Mouse (Mus musculus): ENCODE data around the gene Gabpb1. TPM values are rescaled to one million over a fixed set of nuclear protein-coding genes. Genes with fewer than 3 reads are reported as not detected.
"Not testable (repeated sequence)": the region's sequence is repeated elsewhere in the genome, so short reads cannot be mapped to it uniquely, and the experiment has no call there.

The Gabpb1 gene
- polyA plus RNA-seq, 1 experiment from 2014 or later: 65.3 TPM

DNA sequence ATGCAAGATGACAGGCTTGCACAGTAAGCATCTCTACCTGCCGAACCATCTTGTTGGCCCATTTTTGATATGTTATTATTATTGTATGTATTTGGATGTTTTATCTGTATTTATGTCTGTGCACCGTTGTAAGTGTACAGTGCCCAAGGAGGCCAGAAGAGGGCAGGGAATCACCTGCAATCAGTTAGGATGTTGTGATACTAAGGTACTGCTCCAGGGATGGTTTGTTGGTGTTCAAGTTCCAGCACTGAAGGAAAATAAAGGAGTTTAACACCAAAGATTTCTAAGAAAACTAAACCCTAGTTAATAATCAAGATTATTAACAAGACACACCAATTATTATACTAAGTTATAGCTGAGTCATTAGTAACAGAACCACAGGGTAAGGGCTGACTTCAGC, 43.0 kb downstream of the Gabpb1 start:
- no peak overlapping the region for H3K4me2 ChIP-seq (replicated peaks)
- WGBS: 96% methylated on average over 2 of the region's 2 CpGs
- H3K27me3 ChIP-seq: no peaks in the 10 kb centered on the region
- no peak overlapping the region for H3K27ac ChIP-seq
- H3K9me3 ChIP-seq (replicated peaks): no peaks in the 10 kb centered on the region
- no peak overlapping the region for H3K4me3 ChIP-seq
- peaks cover 36% of the 10 kb centered on the region for H3K36me3 ChIP-seq
- H3K9ac ChIP-seq: no peak overlapping the region
- ATAC-seq (ENCODE audit: low FRiP score): no peak
- no peaks in the 10 kb centered on the region for H3K4me1 ChIP-seq

DNA sequence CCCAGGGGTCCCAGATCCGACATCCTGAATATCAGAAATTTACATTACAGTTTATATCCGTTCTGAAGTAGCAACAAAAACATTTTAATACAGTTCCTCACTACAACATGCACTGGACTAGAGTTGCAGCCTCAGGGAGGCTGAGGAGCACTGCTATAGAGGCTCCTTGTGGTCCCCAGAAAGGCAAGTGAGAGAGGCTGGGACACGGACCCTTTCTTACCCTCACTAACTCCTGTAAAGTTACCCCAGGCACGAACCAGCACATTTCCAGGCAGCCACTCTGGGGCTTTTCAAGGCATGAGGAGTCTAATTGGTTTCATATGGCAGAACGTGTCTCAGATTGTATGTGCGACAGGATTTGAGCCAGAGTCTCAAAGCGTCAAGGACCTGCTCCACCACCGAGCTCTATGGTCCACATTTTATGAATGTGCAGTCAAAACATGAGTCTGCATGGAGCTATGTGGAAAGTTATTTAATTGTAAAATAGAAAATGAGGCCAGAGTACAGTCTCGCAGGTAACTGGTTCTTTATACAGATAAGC, 47.6 kb downstream of the Gabpb1 start:
- H3K4me1 ChIP-seq: no peaks in the 10 kb centered on the region
- H3K9me3 ChIP-seq (replicated peaks): no peaks in the 10 kb centered on the region
- ATAC-seq (ENCODE audit: low FRiP score): no peak
- H3K27me3 ChIP-seq: no peaks in the 10 kb centered on the region
- H3K4me3 ChIP-seq: no peak overlapping the region
- no peak overlapping the region for H3K4me2 ChIP-seq (replicated peaks)
- 74% methylated on average over 9 of the region's 9 CpGs for WGBS
- no peak overlapping the region for H3K27ac ChIP-seq
- peaks cover 20% of the 10 kb centered on the region for H3K36me3 ChIP-seq
- no peak overlapping the region for H3K9ac ChIP-seq

DNA sequence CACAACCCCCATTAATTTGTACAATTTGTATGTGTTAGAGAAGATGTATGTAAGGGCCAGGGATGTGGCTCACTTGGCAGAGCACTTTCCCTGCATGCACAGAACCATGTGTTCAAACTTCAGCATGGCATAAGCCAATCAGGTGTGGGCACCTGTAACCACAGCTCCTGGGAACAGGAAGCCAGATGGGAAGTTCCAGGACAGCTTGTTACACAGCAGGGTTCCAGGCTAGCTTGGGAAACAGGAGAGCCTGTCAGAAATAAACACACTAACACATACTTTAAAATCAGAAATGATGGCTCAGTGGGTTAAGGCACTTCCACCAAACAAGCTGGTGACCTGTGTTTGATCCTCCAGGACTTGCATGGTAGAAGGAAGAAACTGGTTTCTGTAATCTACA, 53.0 kb downstream of the Gabpb1 start:
- Histone ChIP-seq H3K4me3 (no peak overlapping the region), H3K9me3 (replicated peaks) (no peaks in the 10 kb centered on the region), H3K9ac (no peak overlapping the region), H3K27ac (no peak overlapping the region), H3K36me3 (no peaks in the 10 kb centered on the region), H3K27me3 (no peaks in the 10 kb centered on the region), H3K4me1 (no peaks in the 10 kb centered on the region), H3K4me2 (replicated peaks) (no peak overlapping the region)
- no peak for ATAC-seq (ENCODE audit: low FRiP score)

DNA sequence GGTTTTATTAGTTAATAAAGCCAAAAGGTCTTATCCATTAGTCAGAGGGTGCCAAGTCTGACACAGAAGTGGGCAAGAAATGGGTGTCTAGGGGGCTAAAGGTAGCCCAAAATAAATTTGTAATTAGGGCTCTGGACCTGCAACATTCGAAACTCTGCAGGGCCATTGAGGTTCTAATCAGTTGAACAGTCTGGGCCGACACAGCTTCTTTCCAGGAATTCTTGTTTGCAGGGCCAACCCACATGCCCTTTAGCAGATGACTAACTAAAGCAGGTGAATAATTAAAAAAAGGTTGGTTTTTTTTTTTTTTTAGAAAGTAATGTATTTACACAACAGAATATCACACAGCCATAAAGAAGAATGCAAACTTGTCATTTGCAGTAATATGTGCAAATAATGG, 53.7 kb downstream of the Gabpb1 start:
- no peaks in the 10 kb centered on the region for H3K4me1 ChIP-seq
- WGBS: 82% methylated on average over 2 of the region's 2 CpGs

DNA sequence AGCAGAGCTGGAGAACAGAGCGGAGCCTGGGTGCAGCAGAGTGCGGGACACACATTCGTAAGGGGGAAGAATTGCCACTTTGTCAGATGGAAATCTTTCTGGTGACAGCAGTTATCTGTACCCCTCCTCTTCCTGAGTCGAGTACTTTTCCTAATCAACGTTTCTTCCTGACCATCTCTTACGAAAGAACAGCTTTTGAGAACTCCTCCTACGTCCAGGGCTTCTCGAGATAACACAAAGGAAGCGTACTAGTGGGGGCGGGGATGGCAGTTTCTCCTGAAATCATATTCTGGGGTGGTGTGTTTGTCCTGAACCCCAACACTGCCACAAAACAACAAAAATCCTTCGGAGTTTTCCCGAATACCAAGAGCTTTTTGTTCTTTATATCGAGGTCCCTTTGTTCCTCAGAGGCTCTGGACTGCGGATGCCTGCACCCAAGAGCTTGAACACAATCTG, 56.9 kb downstream of the Gabpb1 start, which contains the start of gene Hdc:
TSS of gene Hdc (minus strand) at position 51 of the 456 bp plus-strand sequence.
- 67% methylated on average over 14 of the region's 14 CpGs for WGBS
- no peak within 1 kb of the TSS for H3K4me2 ChIP-seq (replicated peaks)

More for the DNA sequence above, 53.7 kb downstream of the Gabpb1 start:
- Histone ChIP-seq H3K9me3 (replicated peaks) (no peaks in the 10 kb centered on the region), H3K36me3 (no peaks in the 10 kb centered on the region), H3K27ac (no peak overlapping the region), H3K4me3 (no peak overlapping the region), H3K27me3 (no peaks in the 10 kb centered on the region), H3K4me2 (replicated peaks) (no peak overlapping the region), H3K9ac (no peak overlapping the region)
- no peak for ATAC-seq (ENCODE audit: low FRiP score)

DNA sequence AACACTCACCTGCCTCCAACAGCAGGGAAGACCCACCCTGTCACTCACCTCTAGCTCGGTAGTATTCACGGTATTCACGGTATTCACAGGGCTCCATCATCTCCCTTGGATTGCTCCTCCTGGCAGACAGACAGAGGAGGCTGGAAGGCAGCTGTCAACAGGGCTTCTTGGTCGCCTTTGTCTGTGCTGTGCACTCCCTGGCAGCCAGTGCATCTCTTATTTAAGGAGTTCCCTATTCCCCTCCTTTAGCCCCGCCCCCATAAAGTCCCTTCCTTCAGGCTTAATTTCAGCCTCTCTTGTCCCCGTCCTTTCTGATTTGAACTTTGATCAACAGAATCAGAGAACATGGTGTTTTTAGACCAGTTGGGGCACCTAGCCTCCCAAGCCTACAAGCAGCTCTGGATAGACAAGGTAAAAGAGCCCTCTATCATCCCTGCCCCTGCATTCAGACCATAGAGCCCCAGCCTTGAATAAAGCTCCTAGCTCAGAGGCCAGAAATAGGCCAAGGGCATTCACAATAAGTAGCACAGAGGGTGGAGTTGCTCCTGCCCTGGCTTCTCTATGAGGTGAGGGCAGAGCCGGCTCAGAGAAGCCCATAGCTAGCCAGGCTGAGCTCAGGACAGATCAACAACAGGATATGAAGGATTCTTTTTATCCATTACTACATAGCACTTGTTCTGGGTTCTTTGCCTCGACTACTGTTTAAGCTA, 57.5 kb downstream of the Gabpb1 start:
- H3K4me3 ChIP-seq: no peak overlapping the region
- no peaks in the 10 kb centered on the region for H3K9me3 ChIP-seq (replicated peaks)
- H3K27me3 ChIP-seq: no peaks in the 10 kb centered on the region
- ATAC-seq (ENCODE audit: low FRiP score): no peak
- no peaks in the 10 kb centered on the region for H3K36me3 ChIP-seq
- no peaks in the 10 kb centered on the region for H3K4me1 ChIP-seq
- no peak overlapping the region for H3K4me2 ChIP-seq (replicated peaks)
- H3K9ac ChIP-seq: no peak overlapping the region
- H3K27ac ChIP-seq: no peak overlapping the region
- WGBS: 22% methylated on average over 8 of the region's 8 CpGs

More for the DNA sequence above, 56.9 kb downstream of the Gabpb1 start, which contains the start of gene Hdc:
- Histone ChIP-seq H3K9ac (no peak within 1 kb of the TSS), H3K4me1 (no peaks in the 10 kb centered on the region), H3K27me3 (no peaks in the 10 kb centered on the region), H3K9me3 (replicated peaks) (no peaks in the 10 kb centered on the region), H3K36me3 (no peaks in the 10 kb centered on the region), H3K27ac (no peak within 1 kb of the TSS), H3K4me3 (no peak within 1 kb of the TSS)
- ATAC-seq (ENCODE audit: low FRiP score): no peak

DNA sequence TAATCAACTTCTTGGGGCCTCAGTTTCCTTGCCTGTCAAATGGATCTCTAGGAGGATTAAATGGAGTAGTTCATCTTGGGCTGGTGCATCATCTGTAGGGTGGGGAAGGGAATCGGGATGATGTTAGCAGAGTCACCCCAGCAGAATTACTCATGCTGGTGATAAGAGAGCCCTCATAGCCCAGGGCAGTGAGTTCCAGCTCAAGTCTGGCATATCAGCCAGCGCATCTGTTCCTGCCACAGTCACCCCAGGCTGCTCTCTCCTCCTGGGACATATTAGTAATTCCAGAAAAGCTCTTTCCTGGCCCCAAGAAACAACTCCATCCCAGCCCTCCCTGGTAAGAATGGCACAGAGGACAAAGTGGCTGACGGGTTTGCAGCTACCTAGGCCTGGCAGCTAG, 60.8 kb downstream of the Gabpb1 start:
- no peaks in the 10 kb centered on the region for H3K36me3 ChIP-seq
- ATAC-seq (ENCODE audit: low FRiP score): no peak
- H3K27ac ChIP-seq: no peak overlapping the region
- no peaks in the 10 kb centered on the region for H3K27me3 ChIP-seq
- H3K4me2 ChIP-seq (replicated peaks): no peak overlapping the region
- H3K4me1 ChIP-seq: no peaks in the 10 kb centered on the region
- H3K4me3 ChIP-seq: no peak overlapping the region
- H3K9me3 ChIP-seq (replicated peaks): no peaks in the 10 kb centered on the region
- no peak overlapping the region for H3K9ac ChIP-seq
- 91% methylated on average over 3 of the region's 3 CpGs for WGBS

DNA sequence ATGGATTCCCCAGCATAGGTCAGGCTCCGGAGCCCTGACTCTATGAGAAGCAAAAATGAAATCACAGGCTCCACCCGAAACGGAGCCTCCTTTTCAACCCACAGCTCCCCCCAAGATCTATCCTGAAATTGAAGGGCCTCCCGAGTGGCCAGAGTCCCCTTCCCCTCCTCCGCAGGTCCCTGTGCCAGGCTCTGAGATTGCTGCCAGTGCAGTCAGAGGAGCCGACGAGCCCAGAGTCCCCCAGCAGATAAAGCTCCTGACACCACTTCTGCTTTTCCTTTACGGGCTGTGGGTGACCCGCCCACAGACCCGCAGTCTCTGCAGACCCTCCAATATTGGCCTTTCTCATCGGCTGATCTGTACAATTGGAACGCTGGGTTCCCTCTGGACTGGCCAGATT, 66.5 kb downstream of the Gabpb1 start:
- ATAC-seq (ENCODE audit: low FRiP score); H3K27me3 ChIP-seq; H3K4me1 ChIP-seq; H3K9me3 ChIP-seq (replicated peaks); H3K9ac ChIP-seq; H3K4me3 ChIP-seq; H3K27ac ChIP-seq; H3K36me3 ChIP-seq; H3K4me2 ChIP-seq (replicated peaks): not testable (repeated sequence)
- WGBS: 82% methylated on average over 12 of the region's 12 CpGs

DNA sequence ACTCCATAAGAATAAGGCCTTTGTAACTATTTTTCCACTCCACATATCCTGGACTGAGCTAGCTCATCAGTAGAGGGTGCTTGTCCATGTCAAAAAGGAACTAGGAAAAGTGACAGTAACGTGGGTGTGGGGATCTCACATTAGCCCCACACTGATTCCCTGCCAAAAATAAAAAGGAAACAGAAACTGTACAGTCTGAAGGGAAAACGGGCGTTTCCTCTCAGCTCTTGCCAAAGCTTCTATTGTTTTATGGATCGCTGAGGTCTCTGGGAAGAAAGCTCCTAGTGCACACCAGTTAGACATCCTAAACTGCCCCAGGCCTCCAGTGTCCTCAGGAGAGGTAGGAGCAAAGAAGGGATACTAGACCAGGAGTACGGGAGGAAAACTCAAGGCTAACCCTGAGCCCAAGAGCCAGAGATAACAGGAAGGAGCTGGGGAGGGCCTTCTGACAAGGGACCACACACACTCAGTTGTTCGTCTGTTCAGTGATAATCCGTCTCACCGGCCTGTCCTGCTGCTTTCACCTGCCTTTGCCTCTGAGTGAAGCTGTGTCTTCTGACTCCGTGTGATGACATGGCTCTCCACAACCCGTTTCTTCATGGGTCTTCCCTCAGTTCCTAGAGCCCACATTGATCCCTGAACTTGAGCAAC, 68.5 kb downstream of the Gabpb1 start:
- no peak for ATAC-seq (ENCODE audit: low FRiP score)
- H3K4me3 ChIP-seq: no peak overlapping the region
- no peaks in the 10 kb centered on the region for H3K4me1 ChIP-seq
- H3K36me3 ChIP-seq: no peaks in the 10 kb centered on the region
- no peak overlapping the region for H3K9ac ChIP-seq
- no peak overlapping the region for H3K4me2 ChIP-seq (replicated peaks)
- H3K27ac ChIP-seq: no peak overlapping the region
- H3K27me3 ChIP-seq: no peaks in the 10 kb centered on the region
- no peaks in the 10 kb centered on the region for H3K9me3 ChIP-seq (replicated peaks)
- 78% methylated on average over 10 of the region's 10 CpGs for WGBS

DNA sequence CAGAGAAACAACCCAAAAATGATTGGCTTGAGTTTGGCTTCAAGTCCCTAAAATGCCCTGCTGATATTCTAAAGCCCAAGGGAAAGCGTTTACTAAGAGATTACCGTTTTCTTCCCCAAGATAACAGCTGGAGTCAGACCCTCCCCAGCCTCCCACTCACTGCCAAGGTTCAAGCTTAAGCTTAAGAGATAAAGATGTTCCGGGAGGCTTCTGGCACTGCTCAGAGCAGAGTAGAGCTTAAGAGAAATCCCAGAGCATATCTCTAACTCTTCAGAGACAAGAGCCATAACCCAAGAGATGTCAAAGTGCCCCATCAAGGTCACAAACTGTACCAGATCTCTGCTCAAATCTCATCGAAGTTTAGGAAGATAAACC, 69.5 kb downstream of the Gabpb1 start:
- Histone ChIP-seq H3K4me3 (no peak overlapping the region), H3K27ac (no peak overlapping the region), H3K4me1 (no peaks in the 10 kb centered on the region), H3K27me3 (no peaks in the 10 kb centered on the region), H3K4me2 (replicated peaks) (no peak overlapping the region), H3K36me3 (no peaks in the 10 kb centered on the region), H3K9me3 (replicated peaks) (no peaks in the 10 kb centered on the region), H3K9ac (no peak overlapping the region)
- no peak for ATAC-seq (ENCODE audit: low FRiP score)
- WGBS: 78% methylated on average over 4 of the region's 4 CpGs

DNA sequence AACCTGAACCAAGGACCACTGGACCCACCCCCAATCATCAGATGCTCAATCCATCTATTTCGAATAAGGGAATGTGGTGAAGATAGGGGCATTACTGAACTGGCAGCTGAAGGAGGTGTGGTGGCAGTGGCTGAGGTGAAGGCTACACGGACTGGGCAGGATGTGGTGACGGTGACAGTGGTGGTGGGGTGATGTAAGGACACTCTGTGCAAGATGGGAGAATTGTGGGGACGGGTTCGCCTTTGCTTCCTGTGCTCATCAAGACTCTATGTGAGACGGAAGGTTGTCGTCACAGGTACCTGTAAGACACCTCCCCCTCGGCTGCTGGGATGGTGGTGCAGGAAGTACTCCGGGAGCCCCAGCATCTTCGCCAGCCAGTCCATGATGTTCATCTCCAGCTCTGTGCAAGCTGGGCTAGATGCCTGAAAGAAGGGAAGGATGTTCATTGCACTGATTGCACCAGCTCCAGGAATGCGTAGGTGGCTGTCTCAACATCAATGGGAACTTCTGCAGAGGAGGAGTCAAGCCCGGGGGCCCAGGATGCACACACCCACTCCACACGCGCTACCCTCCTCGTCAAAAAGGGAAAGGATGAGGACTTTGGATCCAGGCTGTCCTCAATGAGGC, 70.0 kb downstream of the Gabpb1 start:
- Histone ChIP-seq H3K36me3 (no peaks in the 10 kb centered on the region), H3K4me1 (no peaks in the 10 kb centered on the region), H3K9me3 (replicated peaks) (no peaks in the 10 kb centered on the region), H3K4me2 (replicated peaks) (no peak overlapping the region), H3K27me3 (no peaks in the 10 kb centered on the region), H3K4me3 (no peak overlapping the region), H3K9ac (no peak overlapping the region), H3K27ac (no peak overlapping the region)
- ATAC-seq (ENCODE audit: low FRiP score): no peak
- WGBS: 89% methylated on average over 15 of the region's 15 CpGs

DNA sequence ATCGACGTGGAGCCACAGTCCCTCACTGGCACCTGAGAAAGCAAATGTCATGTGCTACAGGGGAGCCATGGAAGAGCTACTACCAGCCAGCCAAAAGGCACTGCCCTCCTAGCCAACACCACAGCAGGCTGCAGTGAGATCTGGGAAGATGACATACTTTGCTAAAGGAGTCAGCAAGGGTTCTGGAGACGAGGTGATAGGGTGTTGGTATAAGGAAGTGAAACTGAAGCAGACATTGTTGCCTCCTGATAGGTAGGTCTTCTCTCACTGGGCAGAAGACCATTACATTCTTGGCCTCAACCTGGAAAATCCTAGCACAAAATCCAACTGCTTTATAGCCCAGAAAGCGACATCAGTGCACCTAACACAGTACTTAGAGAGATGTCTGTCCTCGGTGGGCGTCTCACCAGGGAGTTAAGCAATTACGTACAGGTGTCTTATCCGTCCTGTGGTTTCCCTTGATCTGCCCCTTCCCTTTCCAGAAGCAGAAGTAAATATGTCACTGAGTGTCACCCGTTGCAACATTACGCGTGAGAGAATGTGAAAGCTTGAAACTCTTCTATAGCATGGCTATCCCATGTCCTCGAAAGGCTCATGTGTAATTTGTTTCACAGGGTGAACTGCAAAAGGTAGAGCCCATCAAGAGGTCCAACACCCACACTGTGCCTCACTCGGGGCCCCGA, 74.1 kb downstream of the Gabpb1 start:
- no peaks in the 10 kb centered on the region for H3K4me1 ChIP-seq
- H3K4me2 ChIP-seq (replicated peaks): no peak overlapping the region
- H3K4me3 ChIP-seq: no peak overlapping the region
- H3K36me3 ChIP-seq: no peaks in the 10 kb centered on the region
- no peak for ATAC-seq (ENCODE audit: low FRiP score)
- no peak overlapping the region for H3K9ac ChIP-seq
- WGBS: 84% methylated on average over 14 of the region's 14 CpGs
- no peak overlapping the region for H3K27ac ChIP-seq
- no peaks in the 10 kb centered on the region for H3K9me3 ChIP-seq (replicated peaks)
- H3K27me3 ChIP-seq: no peaks in the 10 kb centered on the region

Data from hindbrain, embryonic 12.5 days (tissue).